Mouse (Mus musculus) testis, adult 2 months (tissue): ENCODE data around the gene Smad5. TPM values are rescaled to one million over a fixed set of nuclear protein-coding genes. Genes with fewer than 3 reads are reported as not detected.
A peak's percentile ranks its signal among the peaks of the same experiment; 100 is the strongest.

Experiments used
- H3K27ac ChIP-seq: fragments of 200-500 bp; 2 replicates; pipeline ENCODE4 v1.5.1; 2012; ENCODE audit warnings: low read depth, low read length; ENCODE audit not compliant: control insufficient read depth, insufficient read depth
- H3K27me3 ChIP-seq: fragments of 200-500 bp; 2 replicates; pipeline ENCODE4 v1.6.1; 2012; ENCODE audit warnings: mild to moderate bottlenecking, low read length, moderate library complexity; ENCODE audit not compliant: control insufficient read depth, insufficient read depth
- H3K36me3 ChIP-seq: fragments of 200-500 bp; 2 replicates; pipeline ENCODE4 v1.6.1; 2012; ENCODE audit warnings: mild to moderate bottlenecking, low read length; ENCODE audit not compliant: control insufficient read depth, insufficient read depth
- H3K4me1 ChIP-seq: fragments of 200-500 bp; 2 replicates; pipeline ENCODE4 v1.6.1; 2012; ENCODE audit warnings: low read length; ENCODE audit not compliant: control insufficient read depth, insufficient read depth
- H3K4me3 ChIP-seq: fragments of 200-500 bp; 2 replicates; pipeline ENCODE4 v1.5.1; 2012; ENCODE audit warnings: low read depth, mild to moderate bottlenecking, low read length, moderate library complexity, mixed read lengths; ENCODE audit not compliant: control insufficient read depth
- CTCF ChIP-seq: fragments of 200-500 bp; IDR thresholded peaks from 2 replicates; pipeline ENCODE4 v1.5.1; 2012; ENCODE audit warnings: low read depth, mild to moderate bottlenecking, inconsistent platforms, low read length, moderate library complexity; ENCODE audit not compliant: control insufficient read depth, insufficient read depth, insufficient replicate concordance
- POLR2A ChIP-seq: fragments of 200-500 bp; IDR thresholded peaks from 2 replicates; pipeline ENCODE4 v1.6.1; 2012; ENCODE audit warnings: low read depth, mild to moderate bottlenecking, inconsistent platforms, low read length, moderate library complexity; ENCODE audit not compliant: control insufficient read depth
- polyA plus RNA-seq: library from polyadenylated mRNA; depleted of rRNA; stranded (reverse); fragments of >200 nt; gene quantifications from 2 replicates; pipeline ENCODE4 v1.2.3, GENCODE M21; 2012

Gene Smad5
- polyA plus RNA-seq, 1 experiment: 13.6 TPM

GRCm38 (mm10) chr13:56703222-56703870 is 536 bp downstream of the Smad5 start:
- Histone ChIP-seq H3K27ac (peak overlapping the region; percentile 89), H3K36me3 (no peaks in the 10 kb centered on the region), H3K4me1 (peaks cover 18% of the 10 kb centered on the region), H3K4me3 (peak overlapping the region; percentile 89), H3K27me3 (no peaks in the 10 kb centered on the region)
- TF ChIP-seq CTCF (no peak), POLR2A (no peak)

GRCm38 (mm10) chr13:56703871-56704321 is 1.1 kb downstream of the Smad5 start:
- TF ChIP-seq CTCF: no peak
- no peak for TF ChIP-seq POLR2A
- peak overlapping the region; percentile 89 for H3K4me3 ChIP-seq
- H3K36me3 ChIP-seq: no peaks in the 10 kb centered on the region
- H3K27ac ChIP-seq: peak overlapping the region; percentile 89
- H3K4me1 ChIP-seq: peaks cover 18% of the 10 kb centered on the region
- no peaks in the 10 kb centered on the region for H3K27me3 ChIP-seq

- peaks cover 18% of the 10 kb centered on the region for H3K4me1 ChIP-seq
- H3K27ac ChIP-seq: no peak overlapping the region
- peak overlapping the region; percentile 35; the same call in 1 of the 2 replicates for H3K4me3 ChIP-seq
- no peaks in the 10 kb centered on the region for H3K36me3 ChIP-seq
- no peaks in the 10 kb centered on the region for H3K27me3 ChIP-seq
- TF ChIP-seq CTCF (no peak), POLR2A (no peak)
Measured at GRCm38 (mm10) chr13:56704596-56704995, 1.8 kb downstream of the Smad5 start.

- Histone ChIP-seq H3K4me1 (peaks cover 13% of the 10 kb centered on the region), H3K4me3 (no peak overlapping the region), H3K27ac (no peak overlapping the region), H3K36me3 (no peaks in the 10 kb centered on the region), H3K27me3 (no peaks in the 10 kb centered on the region)
- no peak for TF ChIP-seq CTCF
Measured at GRCm38 (mm10) chr13:56707111-56707510, 4.3 kb downstream of the Smad5 start.

- H3K36me3 ChIP-seq: no peaks in the 10 kb centered on the region
- TF ChIP-seq POLR2A: no peak
- TF ChIP-seq CTCF: no peak
Measured at GRCm38 (mm10) chr13:56707606-56708005, 4.8 kb downstream of the Smad5 start.

GRCm38 (mm10) chr13:56710620-56711019 is 7.8 kb downstream of the Smad5 start:
- Histone ChIP-seq H3K27ac (no peak overlapping the region), H3K4me3 (no peak overlapping the region), H3K27me3 (no peaks in the 10 kb centered on the region), H3K36me3 (no peaks in the 10 kb centered on the region), H3K4me1 (peaks cover 2% of the 10 kb centered on the region; the same call in 1 of the 2 replicates)
- TF ChIP-seq CTCF (no peak), POLR2A (no peak)

More at GRCm38 (mm10) chr13:56707606-56708005, 4.8 kb downstream of the Smad5 start:
- no peak overlapping the region for H3K27ac ChIP-seq
- no peaks in the 10 kb centered on the region for H3K27me3 ChIP-seq
- H3K4me3 ChIP-seq: no peak overlapping the region
- peaks cover 10% of the 10 kb centered on the region for H3K4me1 ChIP-seq

- Histone ChIP-seq H3K36me3 (no peaks in the 10 kb centered on the region), H3K4me1 (peaks cover 2% of the 10 kb centered on the region; the same call in 1 of the 2 replicates), H3K27me3 (no peaks in the 10 kb centered on the region), H3K27ac (no peak overlapping the region), H3K4me3 (no peak overlapping the region)
- TF ChIP-seq CTCF: no peak
- TF ChIP-seq POLR2A: no peak
Measured at GRCm38 (mm10) chr13:56712221-56712620, 9.4 kb downstream of the Smad5 start.
